Mouse (Mus musculus): ENCODE measurements around the gene Caskin2.

The Caskin2 gene

DNA sequence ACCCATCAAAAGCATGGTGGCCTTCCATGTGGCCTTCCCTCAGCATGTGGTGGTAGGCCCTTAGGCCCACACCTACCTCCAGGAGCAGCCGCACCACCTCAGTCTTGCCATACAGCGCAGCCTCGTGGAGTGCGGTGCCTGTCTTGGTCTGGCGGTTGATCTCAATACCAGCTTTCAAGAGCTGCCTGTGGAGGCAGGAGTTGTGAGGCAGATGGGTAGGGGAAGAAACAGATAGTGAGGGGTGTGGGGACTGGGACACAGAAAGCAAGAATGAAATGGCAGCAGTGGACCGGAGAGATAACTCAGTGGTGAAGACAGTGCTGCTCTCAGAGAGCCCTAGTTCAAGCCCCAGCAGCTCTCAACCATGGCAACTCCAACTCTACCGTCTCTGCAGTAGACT lies 8.4 kb downstream of the Caskin2 start:
- no peak for DNase-seq (ENCODE audit: low spot score)

- DNase-seq (ENCODE audit: low spot score) = no peak
Measured at GRCm38 (mm10) chr11:115803072-115803709, 10.2 kb downstream of the Caskin2 start.

GRCm38 (mm10) chr11:115800981-115801380 lies 12.5 kb downstream of the Caskin2 start:
- no peak for DNase-seq (ENCODE audit: low spot score)

DNA sequence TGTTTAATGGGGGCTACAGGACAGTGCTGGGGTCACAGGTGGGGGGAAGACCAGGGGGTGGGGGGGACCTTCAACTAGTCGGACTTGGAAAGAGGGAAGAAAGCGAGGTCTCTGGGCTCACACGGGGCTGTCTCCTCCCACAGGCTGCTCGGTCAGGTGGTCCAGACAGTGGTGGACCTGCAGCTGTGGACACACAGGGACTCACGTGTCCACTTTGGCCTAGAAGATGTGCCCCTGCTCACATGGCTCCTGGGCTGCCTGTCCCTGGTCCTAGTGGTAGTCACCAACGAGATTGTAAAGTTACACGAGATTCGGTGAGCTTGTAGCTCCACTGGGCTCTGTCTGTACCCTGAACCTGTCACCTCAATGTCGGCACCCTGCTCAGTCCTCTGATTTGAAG lies 15.8 kb downstream of the Caskin2 start:
- DNase-seq (ENCODE audit: low spot score) = no peak

- DNase-seq (ENCODE audit: low spot score) = no peak
Measured at GRCm38 (mm10) chr11:115796898-115797297, 16.5 kb downstream of the Caskin2 start.

DNA sequence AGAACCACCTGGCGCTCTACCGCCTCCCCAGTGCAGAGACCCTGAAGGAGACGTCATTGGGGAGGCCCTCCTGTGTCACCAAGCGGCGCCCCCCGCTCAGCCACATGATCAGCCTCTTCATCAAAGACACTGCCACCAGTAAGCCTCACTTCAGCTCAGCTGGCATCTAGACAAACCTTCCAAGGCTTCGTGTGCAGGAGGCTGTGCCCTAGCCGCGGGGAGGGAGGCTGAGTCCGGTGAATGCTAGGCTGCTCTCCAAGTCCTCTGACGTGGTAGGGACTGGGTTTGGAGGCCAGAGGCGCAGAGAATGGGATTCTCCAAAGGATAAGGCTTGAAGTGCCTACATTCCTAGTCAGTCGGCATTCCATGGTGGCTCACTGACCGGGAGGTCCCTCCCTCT lies 21.1 kb downstream of the Caskin2 start:
- DNase-seq (ENCODE audit: low spot score) = no peak

GRCm38 (mm10) chr11:115791919-115792318 lies 21.5 kb downstream of the Caskin2 start:
- DNase-seq (ENCODE audit: low spot score) = no peak

DNA sequence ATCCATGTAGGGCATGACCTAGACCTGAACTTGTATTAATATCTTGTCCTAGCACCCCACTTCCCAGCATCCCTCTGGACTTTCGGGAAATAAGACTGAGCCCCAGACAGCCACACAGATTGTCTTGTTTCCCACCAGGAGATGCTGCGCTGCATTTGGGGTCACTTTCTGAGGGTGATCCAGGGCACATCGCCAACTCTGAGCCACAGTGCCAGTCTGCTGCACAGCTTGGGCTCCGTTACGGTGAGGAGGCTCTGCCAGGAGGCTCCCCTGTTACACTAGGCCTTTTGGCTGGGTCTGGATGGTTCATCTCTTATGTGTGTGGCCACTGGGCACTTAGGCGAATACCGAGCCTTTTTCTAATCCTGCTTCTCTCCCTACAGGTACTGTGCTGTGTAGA lies 23.7 kb downstream of the Caskin2 start:
- DNase-seq (ENCODE audit: low spot score) = no peak

DNA sequence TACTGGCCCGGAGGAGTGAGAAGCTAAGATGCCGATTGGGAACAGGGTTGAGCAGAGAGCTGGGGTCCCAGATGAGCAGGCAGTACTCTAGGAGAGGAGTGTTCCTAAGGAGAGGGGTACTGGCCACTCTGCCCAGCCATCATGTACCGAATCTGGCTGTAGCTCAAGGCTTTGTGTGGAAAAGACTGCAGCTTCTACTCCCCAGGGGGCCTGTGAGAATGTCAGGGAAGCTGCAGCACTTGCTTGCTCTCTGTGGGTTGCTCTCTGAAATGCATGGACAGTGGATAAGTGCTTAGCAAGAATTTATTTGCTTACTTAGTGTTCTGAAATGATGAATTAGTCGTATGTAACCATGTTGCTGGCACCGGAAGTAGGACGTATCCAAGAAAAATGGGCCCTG lies 27.0 kb downstream of the Caskin2 start:
- no peak for DNase-seq (ENCODE audit: low spot score)

GRCm38 (mm10) chr11:115780141-115781070 lies 33.0 kb downstream of the Caskin2 start:
- DNase-seq (ENCODE audit: low spot score) = peak; percentile 43

DNA sequence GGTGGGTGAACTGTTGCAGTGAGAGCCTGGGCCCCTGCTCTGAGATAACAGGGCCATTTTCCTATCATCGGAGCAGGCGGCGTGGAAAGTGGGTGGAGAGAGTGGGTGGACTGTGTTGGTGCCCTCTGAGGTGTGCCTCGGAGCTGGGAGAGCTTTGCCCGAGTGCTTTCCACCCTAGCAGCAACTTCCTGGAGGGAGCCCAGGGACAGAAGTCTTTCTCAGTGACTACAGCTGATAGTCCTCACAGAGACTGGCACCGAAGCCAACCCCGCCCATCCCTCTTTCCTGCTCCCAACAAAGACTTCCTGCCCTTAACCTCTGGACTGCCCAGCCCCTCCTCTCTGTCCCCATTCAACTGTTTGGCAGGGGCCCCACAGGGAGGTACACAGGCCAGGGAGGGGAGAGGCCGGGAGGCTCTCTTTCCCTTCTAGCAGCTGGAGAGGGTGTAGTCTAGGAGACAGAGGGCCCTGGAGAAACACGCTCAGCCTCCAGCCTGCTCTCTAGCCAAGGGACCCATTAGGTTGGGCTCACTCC lies 34.3 kb downstream of the Caskin2 start:
- DNase-seq (ENCODE audit: low spot score) = peak; percentile 65

- peak; percentile 32 for DNase-seq (ENCODE audit: low spot score)
Measured at GRCm38 (mm10) chr11:115777487-115778335, 35.7 kb downstream of the Caskin2 start.

- no peak for DNase-seq (ENCODE audit: low spot score)
Measured at GRCm38 (mm10) chr11:115776954-115777353, 36.5 kb downstream of the Caskin2 start.

- DNase-seq (ENCODE audit: low spot score) = peak; percentile 65
Measured at GRCm38 (mm10) chr11:115775821-115776665, 37.4 kb downstream of the Caskin2 start.

- DNase-seq (ENCODE audit: low spot score) = no peak
Measured at GRCm38 (mm10) chr11:115774653-115775052, 38.8 kb downstream of the Caskin2 start.

- DNase-seq (ENCODE audit: low spot score) = no peak
Measured at GRCm38 (mm10) chr11:115768896-115769295, 44.5 kb downstream of the Caskin2 start.

DNA sequence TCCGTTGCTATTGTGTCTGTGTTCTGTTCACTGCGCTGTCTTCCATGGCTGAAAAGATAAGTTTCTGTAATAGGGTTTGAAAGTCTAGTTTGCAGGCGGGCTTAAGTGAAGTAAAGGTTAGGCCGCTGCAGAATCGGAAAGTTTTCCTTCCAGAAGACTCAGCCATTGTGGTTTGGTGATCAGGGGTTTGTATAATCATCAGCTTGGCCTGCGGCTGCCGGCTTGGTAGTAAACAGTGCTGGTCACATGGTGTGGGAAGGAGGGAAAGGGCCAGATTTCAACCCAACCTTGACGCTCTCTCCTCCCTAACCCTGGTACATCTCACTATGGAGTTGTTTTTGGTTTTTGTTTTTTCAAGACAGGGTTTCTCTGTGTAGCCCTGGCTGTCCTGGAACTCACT lies 46.5 kb downstream of the Caskin2 start:
- DNase-seq (ENCODE audit: low spot score) = no peak

DNA sequence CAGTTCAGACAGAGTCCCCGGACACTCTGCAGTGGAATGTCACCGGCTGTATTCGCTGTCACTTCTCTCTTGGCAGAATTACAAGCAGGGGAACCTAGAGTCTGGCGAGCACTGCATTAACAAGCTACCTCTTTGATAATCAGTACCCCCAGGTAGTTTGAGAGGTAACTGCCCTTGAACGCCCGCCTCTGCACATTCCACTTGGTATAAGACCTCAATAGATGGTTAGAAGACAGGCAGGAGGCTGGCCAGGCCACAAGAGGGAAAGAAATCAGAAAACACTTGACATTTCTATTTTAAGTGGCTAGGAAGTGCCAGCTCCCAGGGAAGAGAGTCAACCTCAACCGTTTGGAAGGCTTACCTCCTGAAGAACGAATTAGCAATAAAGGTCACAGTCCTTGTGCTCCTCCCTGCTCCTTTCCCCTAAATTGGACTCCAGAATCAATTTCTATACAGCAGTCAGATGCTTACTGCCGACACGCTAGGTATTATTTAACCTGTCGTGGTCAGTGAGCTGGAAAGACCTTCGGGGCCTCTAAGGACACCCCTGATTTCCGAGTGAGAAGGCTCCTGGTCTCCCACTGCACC lies 47.0 kb downstream of the Caskin2 start:
- DNase-seq (ENCODE audit: low spot score) = no peak

GRCm38 (mm10) chr11:115765607-115766141 lies 47.8 kb downstream of the Caskin2 start:
- peak; percentile 46 for DNase-seq (ENCODE audit: low spot score)

GRCm38 (mm10) chr11:115765103-115765606 lies 48.3 kb downstream of the Caskin2 start, which contains the start of gene Tmem94:
Tmem94 (plus strand) TSS chr11:115765433.
- DNase-seq (ENCODE audit: low spot score) = peak; percentile 99

Measured in MN1 (cell line).